Mouse (Mus musculus) spleen, adult 2 months (tissue): ENCODE results near the gene Map4k3. TPM values are rescaled to one million over a fixed set of nuclear protein-coding genes. Genes with fewer than 3 reads are reported as not detected.
"Not testable (repeated sequence)": the region's sequence is repeated elsewhere in the genome, so short reads cannot be mapped to it uniquely, and the experiment has no call there.

Experiments
- DNase-seq, 2 experiments: peaks; one replicate each; pipeline versions ENCODE4 v3.0.0 to v3.0.0-alpha.2; 2012 to 2021; ENCODE audit warnings: low spot score in 2 of 2, low read depth in 1 of 2
- H3K27ac ChIP-seq: fragments of 200-500 bp; 2 replicates; pipeline ENCODE4 v1.5.1; 2012; ENCODE audit warnings: low read length, inconsistent platforms; ENCODE audit not compliant: insufficient read depth
- H3K27me3 ChIP-seq: fragments of 200-500 bp; 2 replicates; pipeline ENCODE4 v1.6.1; 2012; ENCODE audit warnings: mild to moderate bottlenecking, moderate library complexity, low read length, inconsistent platforms; ENCODE audit not compliant: control insufficient read depth, insufficient read depth
- H3K36me3 ChIP-seq: fragments of 200-500 bp; 2 replicates; pipeline ENCODE4 v1.6.1; 2012; ENCODE audit warnings: mild to moderate bottlenecking, low read length, inconsistent platforms; ENCODE audit not compliant: control insufficient read depth, insufficient read depth
- H3K4me1 ChIP-seq: fragments of 200-500 bp; 2 replicates; pipeline ENCODE4 v1.6.1; 2011; ENCODE audit warnings: inconsistent platforms; ENCODE audit not compliant: control insufficient read depth, insufficient read depth, insufficient read length
- H3K4me3 ChIP-seq: fragments of 200-500 bp; 2 replicates; pipeline ENCODE4 v1.5.1; 2011; ENCODE audit warnings: mild to moderate bottlenecking, inconsistent platforms; ENCODE audit not compliant: insufficient read depth, insufficient read length; ENCODE audit errors: extremely low read depth
- CTCF ChIP-seq: fragments of 200-500 bp; IDR thresholded peaks from 2 replicates; pipeline ENCODE4 v1.5.1; 2011; ENCODE audit warnings: mild to moderate bottlenecking, inconsistent platforms; ENCODE audit not compliant: insufficient read depth, insufficient read length, insufficient replicate concordance; ENCODE audit errors: extremely low read depth
- POLR2A ChIP-seq: fragments of 200-500 bp; IDR thresholded peaks from 2 replicates; pipeline ENCODE4 v1.6.1; 2011; ENCODE audit warnings: low read depth, low read length, inconsistent platforms
- WGBS: fragments of 180-500 bp; shearing (Covaris S2); methylation state at CpG from one replicate; pipeline ENCODE4 v1.1.7; 2018; 5-methylcytosine and 5-hydroxymethylcytosine counted together
- polyA plus RNA-seq: library from polyadenylated mRNA; depleted of rRNA; stranded (reverse); fragments of >200 nt; gene quantifications from 2 replicates; pipeline ENCODE4 v1.2.3, GENCODE M21; 2012; rRNA removed

Gene Map4k3
- polyA plus RNA-seq, 1 experiment: 4.3 TPM

DNA sequence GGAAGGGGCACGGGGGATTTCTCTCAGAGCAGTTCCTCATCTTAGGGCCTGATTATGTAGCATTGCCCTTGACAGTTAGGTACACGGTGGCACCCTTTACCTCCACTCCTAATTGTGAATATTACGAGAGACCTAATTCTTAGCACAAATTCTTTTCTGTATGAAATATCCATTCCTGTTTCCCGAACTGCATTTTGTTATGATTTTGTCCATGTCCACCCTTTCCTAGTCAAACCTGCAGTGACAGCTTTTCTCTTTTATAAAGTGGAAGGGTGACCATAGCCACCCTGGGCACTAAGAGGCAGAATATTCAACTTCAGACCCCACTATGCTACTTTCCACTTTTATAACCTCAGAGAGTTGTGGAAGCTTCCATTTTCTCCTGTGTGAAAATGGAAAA is 175.6 kb downstream of the Map4k3 start:
- WGBS: 44% methylated on average over 4 of the region's 4 CpGs
- no peak for TF ChIP-seq POLR2A
- no peak for TF ChIP-seq CTCF
- Histone ChIP-seq H3K27me3 (no peaks in the 10 kb centered on the region), H3K4me3 (no peak overlapping the region), H3K4me1 (no peaks in the 10 kb centered on the region; the same call in 1 of the 2 replicates), H3K36me3 (no peaks in the 10 kb centered on the region), H3K27ac (no peak overlapping the region)
- DNase-seq: no peak

DNA sequence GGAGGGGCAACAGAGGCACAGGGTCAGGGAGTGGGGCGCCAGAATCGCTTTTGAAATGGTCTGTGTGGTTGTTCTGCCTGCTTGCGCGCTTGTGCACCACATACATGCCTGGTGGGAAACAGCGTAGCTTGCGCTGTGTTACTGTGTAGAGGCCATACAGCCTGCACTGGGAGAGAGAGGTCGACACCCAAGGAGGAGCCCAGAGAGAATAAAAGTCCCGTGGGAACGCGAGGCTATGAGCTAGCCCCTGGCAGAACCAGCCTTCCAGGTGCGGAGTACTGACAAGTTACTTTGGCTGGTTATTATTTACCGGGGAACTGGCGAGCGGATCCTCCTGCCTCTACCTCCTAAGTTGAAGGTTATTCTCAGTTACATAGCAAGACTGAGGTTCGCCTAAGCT is 177.3 kb downstream of the Map4k3 start:
- DNase-seq: no peak
- TF ChIP-seq POLR2A (no peak), CTCF (no peak)
- 87% methylated on average over 15 of the region's 15 CpGs for WGBS
- no peak overlapping the region for H3K27ac ChIP-seq
- H3K36me3 ChIP-seq: no peaks in the 10 kb centered on the region
- no peak overlapping the region for H3K4me3 ChIP-seq
- H3K27me3 ChIP-seq: no peaks in the 10 kb centered on the region
- H3K4me1 ChIP-seq: no peaks in the 10 kb centered on the region; the same call in 1 of the 2 replicates

DNA sequence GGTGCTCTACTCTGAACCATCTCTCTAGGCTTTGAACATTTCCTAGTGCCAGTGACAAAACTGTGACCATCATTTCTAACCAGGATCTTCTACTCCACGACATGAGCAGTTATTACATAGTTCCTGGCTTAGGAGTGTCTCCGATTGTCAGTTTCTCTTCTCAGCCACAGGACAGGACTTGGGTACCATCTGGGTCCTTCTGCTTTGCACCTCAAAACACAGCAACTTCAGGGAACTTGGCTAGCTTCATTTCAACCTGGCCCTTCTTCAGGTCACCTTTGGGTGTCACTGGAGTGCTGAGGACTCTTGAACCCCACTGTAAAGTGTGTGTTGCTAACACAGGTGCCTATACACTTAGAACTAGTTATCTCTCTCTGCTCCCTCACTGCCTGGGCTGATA is 181.4 kb downstream of the Map4k3 start:
- no peak for DNase-seq
- no peak overlapping the region for H3K27ac ChIP-seq
- no peaks in the 10 kb centered on the region for H3K4me1 ChIP-seq
- H3K36me3 ChIP-seq: no peaks in the 10 kb centered on the region
- no peaks in the 10 kb centered on the region for H3K27me3 ChIP-seq
- 76% methylated on average over 2 of the region's 2 CpGs for WGBS
- no peak overlapping the region for H3K4me3 ChIP-seq
- TF ChIP-seq POLR2A: no peak
- TF ChIP-seq CTCF: no peak

DNA sequence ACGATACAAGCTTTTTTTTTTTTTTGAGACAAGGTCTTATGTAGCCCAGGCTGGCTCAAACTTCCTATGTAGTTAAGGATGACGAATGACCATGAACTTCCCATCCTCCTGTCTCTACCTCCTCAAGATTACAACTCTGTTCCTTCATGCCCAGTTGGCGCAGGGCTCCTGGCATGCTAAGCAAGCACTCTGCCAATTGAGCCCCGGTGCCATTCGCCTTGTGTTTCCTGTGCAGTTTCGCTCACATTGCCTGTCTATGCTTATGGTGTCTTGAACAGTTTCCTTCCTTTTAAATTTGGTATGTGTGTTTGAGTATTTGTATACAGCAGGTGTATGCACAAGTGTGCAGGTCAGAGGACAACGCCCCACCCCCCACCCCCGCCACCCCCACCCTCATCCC is 182.1 kb downstream of the Map4k3 start:
- DNase-seq: no peak
- Histone ChIP-seq H3K27me3 (no peaks in the 10 kb centered on the region), H3K36me3 (no peaks in the 10 kb centered on the region), H3K27ac (no peak overlapping the region), H3K4me3 (no peak overlapping the region), H3K4me1 (no peaks in the 10 kb centered on the region)
- WGBS: 45% methylated on average over 8 of the region's 8 CpGs
- TF ChIP-seq CTCF (no peak), POLR2A (no peak)

DNA sequence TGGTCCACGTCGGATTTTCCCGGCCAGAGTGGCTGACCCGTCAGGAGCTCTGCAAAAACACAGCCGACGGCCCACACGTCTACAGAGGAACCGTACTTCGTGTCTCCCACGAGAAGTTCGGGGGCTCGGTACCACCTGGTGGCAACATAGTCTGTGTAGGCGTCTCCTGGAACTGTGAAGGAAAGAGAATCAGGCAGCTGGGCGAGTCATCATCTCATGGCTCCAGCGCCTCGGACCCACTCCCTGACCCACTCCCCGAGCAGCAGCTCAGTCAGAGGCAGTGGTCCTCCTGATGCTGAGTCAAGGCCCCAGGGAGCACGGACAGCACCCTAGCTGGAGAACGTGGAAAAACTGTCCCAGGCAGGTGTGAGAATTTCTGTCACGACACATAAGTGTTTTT is 184.6 kb downstream of the Map4k3 start:
- no peak overlapping the region for H3K27ac ChIP-seq
- H3K36me3 ChIP-seq: no peaks in the 10 kb centered on the region
- no peak for TF ChIP-seq CTCF
- TF ChIP-seq POLR2A: no peak
- H3K4me1 ChIP-seq: no peaks in the 10 kb centered on the region
- DNase-seq: no peak
- H3K4me3 ChIP-seq: no peak overlapping the region
- H3K27me3 ChIP-seq: no peaks in the 10 kb centered on the region
- WGBS: 91% methylated on average over 20 of the region's 20 CpGs

DNA sequence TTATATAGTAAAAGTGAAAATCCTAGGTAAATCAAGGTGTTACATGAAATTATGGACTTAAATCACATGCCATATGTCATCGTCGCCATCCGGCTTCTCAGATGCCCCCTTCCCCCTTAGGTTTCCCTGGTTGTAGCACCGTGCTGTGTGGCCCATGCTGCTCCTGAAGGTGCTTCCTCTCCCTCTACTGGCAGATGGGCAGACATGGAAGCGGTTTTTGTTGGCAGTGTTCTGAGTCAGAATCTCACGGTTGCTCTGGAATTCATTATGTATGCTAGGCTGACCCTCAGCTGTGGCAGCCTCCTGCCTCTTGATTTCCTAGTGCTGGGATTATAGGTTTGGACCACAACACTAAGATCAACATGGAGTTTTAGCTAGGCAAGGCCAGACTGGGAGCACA is 191.1 kb downstream of the Map4k3 start:
- Histone ChIP-seq H3K4me3 (no peak overlapping the region), H3K4me1 (no peaks in the 10 kb centered on the region), H3K27ac (no peak overlapping the region), H3K27me3 (no peaks in the 10 kb centered on the region), H3K36me3 (no peaks in the 10 kb centered on the region)
- TF ChIP-seq CTCF (no peak), POLR2A (no peak)
- WGBS: 77% methylated on average over 6 of the region's 6 CpGs
- no peak for DNase-seq

DNA sequence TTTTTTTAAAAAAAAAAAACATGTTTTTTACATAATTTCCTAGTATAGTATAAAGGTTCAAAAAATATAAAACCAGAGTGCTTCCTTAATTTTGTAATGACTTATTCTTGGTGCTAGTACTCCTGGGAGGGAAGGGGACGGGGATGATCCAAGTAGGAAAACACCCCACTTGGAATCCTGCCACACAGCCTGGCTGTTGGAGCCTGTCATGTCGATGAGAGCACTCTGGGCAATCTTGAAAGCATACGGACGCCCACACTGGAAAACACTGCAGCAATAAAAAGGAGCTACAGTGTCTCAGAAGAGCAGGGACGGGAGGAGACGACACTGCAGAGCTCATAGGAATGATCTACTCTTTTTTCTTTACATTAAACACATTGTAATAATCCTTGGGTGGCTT is 192.7 kb downstream of the Map4k3 start:
- no peak overlapping the region for H3K4me3 ChIP-seq
- no peak overlapping the region for H3K27ac ChIP-seq
- no peak for TF ChIP-seq POLR2A
- H3K4me1 ChIP-seq: no peaks in the 10 kb centered on the region
- DNase-seq: no peak
- no peaks in the 10 kb centered on the region for H3K36me3 ChIP-seq
- WGBS: 86% methylated on average over 6 of the region's 6 CpGs
- no peaks in the 10 kb centered on the region for H3K27me3 ChIP-seq

DNA sequence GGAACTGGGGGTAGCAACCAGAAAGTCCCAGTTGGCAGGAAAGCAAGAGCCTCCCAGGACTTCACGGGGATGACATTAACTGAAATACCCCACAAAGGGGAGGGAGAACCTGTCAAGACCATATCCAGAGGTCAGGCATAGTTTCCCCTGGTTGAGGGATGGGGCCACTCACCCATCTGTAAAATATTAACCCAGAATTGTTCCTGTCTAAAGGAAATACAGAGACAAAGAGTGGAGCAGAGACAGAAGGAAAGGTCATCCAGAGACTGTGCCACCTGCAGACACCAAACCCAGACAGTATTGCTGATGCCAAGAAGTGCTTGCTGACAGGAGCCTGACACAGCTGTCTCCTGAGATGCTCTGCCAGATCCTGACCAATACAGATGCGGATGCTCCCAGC is 196.9 kb downstream of the Map4k3 start:
- not testable (repeated sequence) for H3K4me1 ChIP-seq, H3K4me3 ChIP-seq, DNase-seq, H3K27ac ChIP-seq, H3K36me3 ChIP-seq, H3K27me3 ChIP-seq
- 82% methylated on average over 2 of the region's 2 CpGs for WGBS

Other genes with a start within 250 kb of the Map4k3 start
- 2.5 and 2.7 TPM in 2 replicates for gene Sos1, start 248.0 kb downstream of the Map4k3 start, polyA plus RNA-seq
- 0.07 and 0.11 TPM in 2 replicates for gene Cdkl4, start 150.7 kb downstream of the Map4k3 start, polyA plus RNA-seq
- 0.56 and 0.61 TPM in 2 replicates for gene Tmem178, start 216.1 kb upstream of the Map4k3 start, polyA plus RNA-seq